Mouse (Mus musculus): ENCODE measurements around the gene Lrrc46.

Lrrc46 gene

DNA sequence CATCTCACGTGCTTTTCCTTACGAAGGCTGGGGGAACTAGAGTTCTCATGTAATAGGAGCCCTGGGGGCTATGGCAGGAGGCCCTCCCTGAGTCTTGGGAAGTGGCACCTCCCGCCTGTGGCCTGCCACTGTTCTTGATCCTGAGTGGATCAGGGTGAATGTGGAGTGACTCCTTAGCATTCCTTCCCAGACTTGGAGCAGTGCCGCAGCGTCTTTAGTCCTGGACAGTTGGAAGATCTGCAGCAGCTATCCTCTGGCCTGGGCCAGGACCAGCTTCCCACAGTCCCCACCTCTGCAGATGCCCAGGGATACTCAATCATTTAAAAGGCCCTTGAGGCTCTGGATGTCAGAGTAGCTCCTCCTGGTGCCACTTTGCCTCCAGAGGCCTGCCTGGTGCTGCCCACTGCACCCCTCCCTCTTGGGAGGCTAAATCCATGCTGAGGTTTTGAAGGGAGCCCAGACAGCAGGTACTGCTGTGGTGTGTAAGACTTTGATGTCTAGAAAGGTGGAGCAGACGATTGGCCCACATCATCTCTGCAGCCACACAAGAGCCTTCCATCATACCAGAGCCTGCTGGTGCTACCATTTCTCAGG lies 8.4 kb upstream of the Lrrc46 start:
- DNase-seq: no peak

DNA sequence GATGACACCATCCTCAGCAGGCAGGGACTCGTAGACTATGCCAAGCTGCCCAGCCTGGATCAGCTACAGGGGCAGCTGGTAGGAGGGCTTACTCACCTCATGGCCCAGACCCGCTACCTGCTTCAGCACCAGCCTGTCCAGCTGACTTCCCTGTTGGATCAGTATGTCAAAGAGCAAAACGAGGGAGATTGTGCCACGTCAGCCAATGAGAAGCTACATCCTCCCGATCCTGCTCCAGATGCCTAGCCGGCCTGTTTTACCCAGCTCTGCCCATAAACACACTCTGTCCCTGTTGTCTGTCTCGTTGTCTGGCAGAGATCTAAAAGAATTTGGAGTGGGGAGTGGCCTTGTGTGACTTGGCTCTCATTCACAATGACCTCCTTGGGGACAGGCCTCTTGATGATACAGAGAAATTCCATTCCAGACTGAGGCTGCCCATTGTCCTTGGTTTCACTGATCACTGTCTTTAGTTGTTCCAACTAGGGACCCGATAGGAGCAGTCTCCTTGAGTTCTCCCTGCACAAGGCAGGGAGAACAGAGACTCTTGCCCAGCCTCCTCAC lies 7.0 kb upstream of the Lrrc46 start:
- no peak for DNase-seq

DNA sequence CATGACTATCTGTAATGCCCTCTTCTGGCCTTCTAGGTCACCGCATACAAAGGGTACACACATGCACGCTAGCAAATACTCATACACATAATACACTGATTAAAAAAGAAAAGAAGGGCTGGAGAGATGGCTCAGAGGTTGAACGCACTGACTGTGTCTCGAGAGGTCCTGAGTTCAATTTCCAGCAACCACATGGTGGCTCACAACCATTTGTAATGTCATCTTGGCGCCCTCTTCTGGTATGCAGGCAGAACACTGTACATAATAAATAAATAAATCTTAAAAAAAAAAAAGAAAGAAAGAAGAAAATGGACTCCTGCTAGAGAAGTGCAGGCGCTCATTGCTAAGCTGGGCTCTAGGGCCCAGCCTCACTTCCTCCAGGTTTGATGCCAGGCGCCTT lies 4.7 kb upstream of the Lrrc46 start:
- DNase-seq: no peak

DNA sequence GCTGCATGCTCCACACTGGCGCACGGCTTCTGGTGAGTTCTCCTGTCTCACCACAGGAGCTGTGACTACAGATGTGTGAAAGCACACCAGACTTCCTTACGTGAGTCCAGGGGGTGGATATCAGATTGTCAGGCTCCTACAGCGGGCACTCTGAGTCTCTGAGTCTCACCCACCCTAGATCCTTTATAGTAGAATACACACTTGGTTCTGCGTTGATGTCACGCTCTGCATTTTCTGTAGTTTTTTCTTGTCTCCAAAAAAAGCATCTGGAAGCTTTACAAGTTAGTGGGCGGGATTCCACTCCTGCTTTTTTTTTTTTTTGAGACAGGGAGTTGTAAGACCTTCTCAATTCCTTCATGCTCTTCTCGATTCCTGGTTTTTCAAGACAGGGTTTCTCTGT lies 3.7 kb upstream of the Lrrc46 start:
- DNase-seq: no peak

DNA sequence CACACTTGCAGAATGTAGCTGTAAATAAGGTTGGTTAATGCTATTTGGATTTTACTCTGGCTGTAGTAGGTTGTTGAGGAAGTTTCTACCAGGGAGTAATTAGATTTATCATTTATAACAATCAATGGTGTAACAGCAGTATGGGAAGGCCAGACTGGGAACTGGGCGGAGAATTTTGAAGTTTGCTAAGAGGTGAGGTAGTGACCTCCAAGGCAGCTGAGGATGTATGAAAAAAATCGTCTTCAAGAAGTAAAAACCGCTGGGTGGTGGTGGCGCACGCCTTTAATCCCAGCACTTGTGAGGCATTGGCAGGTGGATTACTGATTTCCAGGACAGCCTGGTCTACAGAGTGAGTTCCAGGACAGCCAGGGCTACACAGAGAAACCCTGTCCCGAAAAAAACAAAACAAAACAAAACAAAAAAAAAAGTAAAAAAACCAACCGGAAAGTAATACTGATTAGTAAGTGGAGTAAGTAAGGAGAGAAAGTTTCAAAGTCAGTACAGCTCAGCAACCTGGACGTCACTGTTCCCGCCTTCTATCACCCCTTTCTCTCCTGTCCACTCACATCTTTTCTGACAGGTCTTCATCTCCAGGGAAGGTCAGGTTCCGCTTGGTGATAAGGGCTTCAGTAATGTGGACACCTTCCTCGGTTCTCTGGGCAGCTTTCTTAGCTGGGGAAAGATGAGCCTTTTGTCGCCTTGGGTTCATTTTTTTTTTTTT lies 746 bp downstream of the Lrrc46 start:
- no peak for DNase-seq

DNA sequence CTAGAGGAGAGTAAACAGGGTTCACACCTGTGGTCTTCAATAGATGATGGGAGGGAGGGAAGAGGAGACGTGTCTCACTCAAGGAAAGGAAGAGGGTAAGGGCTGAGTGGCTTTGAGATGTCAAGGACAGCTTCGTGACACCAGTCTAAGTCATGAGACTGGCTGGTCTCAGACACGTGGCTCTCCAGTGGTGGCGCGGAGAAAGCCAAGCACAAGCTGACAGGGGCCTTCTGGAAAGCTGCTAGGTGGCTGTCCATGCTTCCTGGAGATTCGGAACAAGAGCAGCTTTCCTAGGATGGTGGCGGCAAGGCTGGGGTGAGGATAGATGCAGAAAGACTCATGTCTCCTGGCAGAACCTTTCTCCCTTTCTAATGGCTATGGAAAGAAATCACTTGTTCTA lies 2.3 kb downstream of the Lrrc46 start:
- DNase-seq: no peak

DNA sequence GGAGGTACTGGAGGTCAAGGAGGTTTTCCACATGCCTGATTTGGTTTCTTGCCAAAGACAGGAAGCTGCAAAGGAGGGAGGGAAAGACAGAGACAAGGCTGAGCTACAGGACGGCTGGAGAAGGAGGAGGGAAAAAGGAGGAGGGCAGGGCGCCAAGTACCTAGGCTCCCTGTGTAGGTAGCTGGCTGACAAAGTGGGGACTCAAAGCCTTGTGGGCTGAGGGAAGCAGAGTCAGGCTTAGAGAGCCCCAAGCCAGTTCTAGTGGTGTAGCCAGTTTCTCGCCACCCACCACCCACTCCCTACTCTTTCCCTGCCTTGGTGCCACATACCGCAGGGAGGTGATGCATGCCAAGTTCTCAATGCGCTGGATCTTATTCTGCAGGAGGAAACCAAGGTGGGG lies 5.1 kb downstream of the Lrrc46 start:
- DNase-seq: peak; percentile 78

DNA sequence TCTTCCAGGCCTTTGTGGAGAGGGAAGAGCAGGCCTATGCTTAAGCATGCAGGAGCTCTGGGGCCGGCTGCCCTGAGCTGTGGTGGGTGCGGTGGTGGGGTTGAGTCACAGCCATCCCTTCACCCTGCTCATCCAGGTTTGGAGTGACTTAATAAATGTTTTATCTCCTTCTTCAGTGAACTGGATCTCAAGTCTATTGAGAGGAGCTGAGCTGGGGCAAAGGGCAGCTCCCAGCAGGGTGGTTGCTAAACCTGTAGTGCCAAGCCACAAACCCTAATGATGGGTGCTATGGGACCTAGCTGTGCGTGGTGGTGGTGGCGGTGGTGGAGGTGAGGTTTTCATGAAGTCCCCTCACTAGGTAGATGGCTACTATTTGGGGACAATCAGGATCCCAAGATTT lies 7.4 kb downstream of the Lrrc46 start:
- peak; percentile 50 for DNase-seq

DNA sequence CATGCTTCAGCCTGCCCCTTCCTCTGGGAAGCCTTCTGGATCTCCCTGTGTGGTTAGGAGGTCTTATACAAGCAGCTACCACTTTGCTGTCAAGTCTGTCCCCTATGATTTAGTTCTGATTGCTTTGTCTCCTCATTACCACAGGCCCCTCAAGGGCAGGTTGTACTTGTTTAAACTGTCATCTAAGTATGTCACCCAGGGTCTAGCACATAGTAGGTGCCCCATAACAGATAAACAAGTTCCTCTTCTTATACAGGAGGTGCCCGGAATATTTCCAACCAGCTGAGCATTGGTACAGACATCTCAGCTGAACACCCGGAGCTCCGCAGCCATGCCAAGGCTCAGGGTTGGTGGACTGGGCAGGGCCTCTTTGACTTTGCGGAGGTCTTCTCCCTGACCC lies 8.7 kb downstream of the Lrrc46 start:
- DNase-seq: no peak

DNA sequence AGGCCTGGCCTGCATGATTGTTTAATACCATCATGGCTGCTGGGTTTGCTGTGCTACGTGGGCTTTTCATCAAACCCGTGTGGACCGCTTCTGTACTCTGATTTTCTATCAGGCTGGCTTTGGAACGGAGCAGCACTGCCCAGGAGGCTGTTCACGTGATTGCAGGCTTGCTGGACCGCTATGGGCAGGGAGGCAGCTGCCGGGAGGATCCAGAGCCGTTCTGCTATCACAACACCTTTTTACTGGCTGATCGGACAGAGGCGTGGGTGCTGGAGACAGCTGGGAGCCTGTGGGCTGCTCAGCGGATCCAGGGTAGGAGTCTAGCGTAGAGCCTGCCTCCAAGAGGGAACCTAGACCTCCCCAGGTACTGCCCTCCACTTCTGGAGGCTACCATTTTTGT lies 9.2 kb downstream of the Lrrc46 start:
- DNase-seq: peak; percentile 48

DNA sequence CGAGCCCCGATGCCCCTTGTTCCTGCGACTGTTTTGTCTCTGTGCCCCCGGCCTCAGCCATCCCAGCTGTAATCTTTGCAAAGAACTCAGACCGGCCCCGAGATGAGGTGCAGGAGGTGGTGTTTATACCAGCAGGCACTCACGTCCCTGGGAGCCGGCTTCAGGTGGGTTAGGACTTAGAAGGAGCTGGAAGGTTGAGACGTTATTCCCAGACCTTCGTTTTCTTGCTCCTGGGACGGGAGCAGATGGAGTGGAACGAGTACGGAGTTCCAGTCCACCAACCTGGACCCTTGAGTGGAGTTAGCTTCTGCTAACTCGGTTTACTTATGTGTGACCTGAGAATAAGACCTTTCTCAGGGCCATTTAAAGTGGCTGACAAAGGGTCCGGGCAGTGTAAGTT lies 10.8 kb downstream of the Lrrc46 start:
- DNase-seq: peak; percentile 59

DNA sequence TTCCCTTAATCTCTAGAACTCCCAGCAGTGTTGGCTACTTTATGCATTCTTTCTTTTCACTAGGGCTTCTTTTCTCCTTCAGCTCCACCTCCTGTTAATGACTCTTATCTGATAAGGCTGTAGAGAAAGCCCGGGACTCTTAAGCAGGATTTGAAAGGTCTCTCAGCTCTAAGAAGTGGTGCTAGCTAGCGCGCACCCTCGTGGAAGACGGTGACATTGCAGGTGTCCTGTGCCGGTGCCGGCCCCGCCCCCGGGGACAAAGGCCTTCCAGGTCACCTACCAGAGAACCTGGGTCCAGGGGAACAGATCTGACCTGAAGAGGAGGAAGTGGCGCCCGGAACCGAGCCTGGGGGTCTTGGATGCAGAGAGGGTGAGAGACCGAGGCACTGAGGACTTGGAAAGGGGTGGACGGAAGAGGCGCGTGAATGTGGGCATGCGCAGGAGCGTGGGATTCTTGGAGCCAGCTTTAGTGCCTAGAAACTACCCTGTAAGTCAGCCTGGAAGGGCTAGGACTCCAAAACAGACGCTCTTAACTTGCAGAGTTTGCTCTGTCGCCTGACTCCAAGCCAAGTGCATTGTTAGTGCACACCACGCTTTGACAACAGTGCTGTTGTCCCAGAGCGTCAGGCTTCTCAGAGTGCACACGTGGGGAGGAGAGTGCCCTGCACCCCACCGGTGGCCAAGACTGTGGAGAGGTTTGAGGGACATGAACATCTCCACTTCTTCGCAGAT lies 11.4 kb downstream of the Lrrc46 start, which contains the start of gene Scrn2:
Scrn2 (plus strand) TSS at position 253 of the 732 bp plus-strand sequence.
- DNase-seq: peak; percentile 95

DNA sequence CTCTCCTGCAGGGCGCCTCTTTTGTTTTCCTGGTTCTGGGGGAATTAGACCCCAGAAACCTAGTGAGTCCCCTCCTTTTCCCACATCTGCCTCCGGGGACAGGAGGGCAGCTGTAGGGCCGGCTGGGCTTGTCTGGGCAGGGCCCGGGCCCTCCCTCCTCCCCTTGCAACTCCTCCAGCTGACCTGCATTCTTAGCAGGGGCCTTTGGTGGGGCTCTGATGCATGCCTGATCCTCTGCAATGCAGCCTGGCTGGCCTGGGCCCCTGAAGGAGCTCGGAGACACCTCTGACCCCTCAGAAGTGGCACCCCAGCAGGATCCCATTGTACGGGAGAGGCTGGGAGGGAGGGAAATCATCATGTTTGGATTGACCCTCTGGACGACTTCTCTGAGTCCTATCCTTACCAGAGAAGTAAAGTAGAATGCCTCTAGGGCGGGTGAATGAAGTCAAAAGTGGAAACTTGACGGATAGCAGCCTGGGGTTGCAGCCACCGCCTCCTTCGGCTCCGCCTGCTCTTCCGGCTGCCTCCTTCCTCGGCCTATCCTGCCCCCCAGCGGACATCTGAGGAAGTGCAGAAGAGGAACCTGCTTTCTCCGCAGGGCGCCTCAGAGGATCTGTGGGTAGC lies 15.4 kb downstream of the Lrrc46 start:
- peak; percentile 88 for DNase-seq

DNA sequence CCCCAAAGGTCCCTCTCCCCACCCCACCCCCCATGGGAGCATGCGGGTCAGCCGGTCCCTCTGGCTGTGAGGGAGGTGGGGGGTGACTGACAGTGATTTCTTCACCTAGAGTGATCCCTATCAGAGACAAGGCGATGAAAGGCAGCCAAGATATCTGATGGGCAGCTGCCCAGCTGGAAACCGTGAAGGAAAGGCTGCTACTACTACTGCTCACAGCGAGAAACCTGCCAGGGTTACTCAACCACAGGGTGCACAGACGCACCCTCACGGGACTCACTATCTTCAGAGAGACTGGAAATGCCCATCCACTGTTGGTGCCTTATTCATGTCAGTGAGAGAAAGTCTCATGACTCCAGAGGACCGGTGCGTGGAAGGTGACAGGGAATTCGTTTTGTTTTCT lies 16.2 kb downstream of the Lrrc46 start:
- DNase-seq: no peak

DNA sequence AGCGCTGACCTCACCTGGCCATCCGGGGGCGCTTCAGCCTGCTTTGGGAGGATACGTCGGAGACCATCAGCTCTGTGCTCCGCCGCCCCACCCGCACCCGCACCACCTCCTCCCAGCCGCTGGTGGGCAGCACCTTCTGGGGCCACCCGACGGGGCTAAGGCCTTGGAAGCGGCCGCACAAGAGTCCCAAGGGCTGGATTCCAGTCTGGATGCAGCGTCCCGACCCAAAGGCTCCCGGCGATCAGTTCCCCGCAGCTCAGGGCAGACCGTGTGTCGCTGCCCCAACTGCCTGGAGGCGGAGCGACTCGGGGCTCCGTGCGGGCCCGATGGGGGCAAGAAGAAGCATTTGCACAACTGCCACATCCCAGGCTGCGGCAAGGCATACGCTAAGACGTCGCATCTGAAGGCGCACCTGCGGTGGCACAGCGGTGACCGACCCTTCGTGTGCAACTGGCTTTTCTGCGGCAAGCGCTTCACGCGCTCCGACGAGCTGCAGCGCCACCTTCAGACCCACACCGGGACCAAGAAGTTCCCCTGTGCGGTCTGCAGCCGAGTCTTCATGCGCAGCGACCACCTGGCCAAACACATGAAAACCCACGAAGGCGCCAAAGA lies 19.2 kb downstream of the Lrrc46 start:
- DNase-seq: peak; percentile 77

DNA sequence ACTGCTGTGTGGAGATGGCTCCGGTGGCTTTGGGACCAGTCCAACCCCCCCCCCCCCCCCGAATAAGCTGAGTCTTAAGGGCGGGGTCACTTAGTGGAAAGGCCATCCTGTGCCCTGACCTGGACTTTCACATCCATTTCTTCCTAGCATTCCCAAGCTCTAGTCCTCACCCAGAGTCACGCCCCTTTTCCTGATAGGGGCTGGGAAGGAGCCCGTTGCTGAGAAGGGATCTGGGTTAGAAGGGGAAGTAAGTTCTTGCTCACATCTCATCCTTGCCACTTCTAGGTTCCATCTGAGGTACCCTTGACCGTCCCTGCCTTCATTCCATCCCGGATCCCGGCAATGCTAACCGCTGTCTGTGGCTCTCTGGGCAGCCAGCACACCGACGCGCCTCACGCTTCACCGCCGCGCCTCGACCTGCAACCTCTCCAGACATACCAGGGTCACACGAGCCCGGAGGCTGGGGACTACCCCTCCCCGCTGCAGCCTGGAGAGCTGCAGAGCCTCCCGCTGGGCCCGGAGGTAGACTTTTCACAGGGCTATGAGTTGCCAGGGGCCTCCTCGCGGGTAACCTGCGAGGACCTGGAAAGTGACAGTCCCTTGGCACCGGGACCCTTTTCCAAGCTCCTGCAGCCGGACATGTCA lies 20.0 kb downstream of the Lrrc46 start:
- no peak for DNase-seq

DNA sequence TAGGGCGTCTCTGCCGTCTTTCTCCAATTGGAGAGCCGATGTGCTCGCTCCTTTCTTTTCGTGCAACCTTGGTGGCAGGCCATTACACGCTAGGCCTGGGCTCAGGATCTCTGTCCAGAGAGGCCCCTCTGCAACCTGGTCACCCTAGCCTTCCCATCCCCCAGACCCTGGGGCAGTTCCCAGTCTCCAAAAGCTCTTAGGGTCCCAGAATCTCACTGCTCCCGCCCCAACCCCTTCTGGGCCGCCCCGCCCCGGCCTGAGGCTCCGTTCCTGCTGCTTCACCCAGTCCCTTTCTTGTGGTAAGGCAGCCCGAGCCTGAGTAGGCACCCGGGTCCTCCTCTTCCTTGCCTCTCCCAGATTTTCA lies 21.9 kb downstream of the Lrrc46 start:
- no peak for DNase-seq

DNA sequence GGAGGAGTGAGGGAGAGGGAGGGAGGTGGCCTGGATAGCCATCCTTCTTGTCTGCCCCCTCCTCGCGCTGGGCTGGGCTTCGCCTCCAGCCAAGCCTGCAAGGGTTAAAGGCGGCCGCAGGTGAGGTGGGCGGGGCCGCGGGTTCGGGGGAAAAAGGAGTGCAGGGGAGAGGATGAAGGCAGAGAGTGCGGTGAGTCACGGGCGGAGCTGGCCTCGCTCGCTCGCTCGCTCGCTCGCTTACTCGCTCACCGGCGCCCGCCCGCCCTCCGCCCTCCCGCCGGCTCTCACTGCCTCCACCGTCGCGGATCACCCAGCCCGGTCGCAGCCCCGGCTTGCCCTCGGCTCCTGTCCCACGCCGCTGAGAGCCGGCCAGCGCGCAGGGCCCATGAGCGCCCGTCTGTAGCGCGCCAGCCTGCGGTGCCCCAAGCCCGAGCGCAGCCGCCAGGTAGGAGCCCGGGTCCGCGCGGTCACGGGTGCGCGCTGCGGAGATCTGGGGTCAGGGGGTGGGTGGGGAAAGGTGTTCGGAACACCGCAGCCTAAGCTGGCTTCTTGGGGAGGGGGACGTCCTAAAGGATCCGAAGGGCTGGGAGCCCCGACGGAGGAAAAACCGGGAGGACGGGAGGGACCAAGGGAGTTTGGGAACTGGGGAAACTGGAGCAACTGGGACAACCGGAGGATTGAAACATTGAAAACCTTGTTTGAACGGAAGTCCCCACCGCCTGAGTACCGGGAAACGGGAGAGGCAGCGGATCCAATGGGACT lies 22.4 kb downstream of the Lrrc46 start:
- no peak for DNase-seq

DNA sequence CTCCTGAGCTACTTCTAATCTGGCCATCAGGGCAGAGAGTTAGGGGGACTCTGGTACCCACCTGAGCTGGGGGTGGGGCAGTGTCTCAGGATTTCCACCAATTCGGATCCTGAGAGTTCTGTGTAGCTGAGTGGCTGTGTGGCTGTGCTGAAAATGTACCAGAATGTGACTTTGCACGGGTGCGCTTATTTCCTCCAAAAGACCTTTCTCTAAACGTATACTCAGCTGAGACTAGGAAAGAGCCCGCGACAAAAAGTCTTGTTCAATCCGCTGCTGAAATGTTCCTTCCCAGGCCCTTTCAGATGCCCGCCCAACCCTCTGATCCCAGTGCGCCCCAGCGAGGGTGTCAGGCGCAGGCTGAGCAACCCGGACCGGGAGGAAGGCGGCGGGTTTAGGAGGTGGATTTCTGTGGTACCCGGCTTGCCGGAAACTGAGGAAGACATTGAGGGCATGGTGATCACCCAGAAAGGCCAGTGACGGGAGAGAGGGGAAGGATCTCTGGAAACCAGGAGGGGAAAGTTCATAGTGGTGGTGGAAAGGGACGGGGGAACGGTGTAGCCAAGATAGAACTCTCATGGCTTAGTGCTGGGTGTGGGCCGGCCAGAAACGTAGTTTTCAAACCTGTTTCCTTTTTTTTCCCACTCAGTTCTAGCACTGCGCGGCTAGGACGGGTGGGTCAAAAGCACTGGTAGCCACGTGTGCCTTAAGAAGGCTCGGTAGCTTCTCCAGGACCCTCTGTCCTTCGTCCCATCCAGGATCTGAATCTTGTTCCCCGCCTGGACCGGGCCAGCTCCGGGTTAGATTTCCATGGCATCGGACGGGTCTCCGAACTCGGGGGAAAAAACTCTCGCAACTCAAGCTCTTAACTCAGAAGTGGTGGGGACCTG lies 23.3 kb downstream of the Lrrc46 start:
- DNase-seq: no peak

DNA sequence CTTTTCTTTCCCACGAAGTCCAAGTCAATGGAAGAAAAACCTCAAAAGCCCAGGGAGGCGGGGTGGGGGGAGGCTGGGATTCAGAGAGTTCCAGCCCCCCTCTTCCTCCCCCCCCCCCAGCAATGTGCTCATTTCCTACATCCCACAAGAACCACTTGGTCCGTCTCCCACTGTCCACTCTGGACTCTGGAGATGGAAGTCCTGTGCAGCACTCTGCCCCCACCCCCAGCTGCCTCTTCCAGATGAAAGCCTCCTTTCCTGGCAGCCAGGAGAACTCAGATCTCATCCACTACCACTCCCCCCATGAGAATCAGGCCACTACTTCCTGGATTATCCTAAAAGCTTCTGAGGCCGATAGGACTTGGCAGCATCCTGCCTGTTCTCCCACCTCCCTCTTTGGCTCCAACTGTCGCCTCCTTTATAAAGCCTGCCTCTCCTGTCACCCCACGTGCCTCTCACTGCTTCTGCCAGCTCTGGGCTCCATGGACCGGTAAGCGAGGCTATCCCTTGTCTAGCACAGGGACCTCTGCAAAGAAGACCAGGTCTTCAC lies 28.0 kb downstream of the Lrrc46 start, which contains the start of gene Sp6:
Sp6 (plus strand) TSS at position 274 of the 550 bp plus-strand sequence.
- DNase-seq: no peak
